Mouse (Mus musculus): ENCODE data around the gene Cbx3.

- TF ChIP-seq CTCF (IDR thresholded peaks at IDR 0.05; ENCODE audit: borderline replicate concordance, control insufficient read depth, extremely low read depth, insufficient read depth, low read length, poor library complexity) (no peak), POLR2A (IDR thresholded peaks at IDR 0.05; ENCODE audit: control insufficient read depth, extremely low read depth, insufficient read depth, low read length, poor library complexity) (no peak)
Observed at GRCm38 (mm10) chr6:51437665-51438064, 32.5 kb upstream of the Cbx3 start.

Measured in thymus, adult 2 months (tissue).